Mouse (Mus musculus) adrenal gland, adult (tissue): Measurements from ENCODE around the gene Fancc.

Source experiments
- DNase-seq, 2 experiments: peaks; one replicate each; pipeline ENCODE4 v3.0.0; 2022 to 2023; ENCODE audit warnings: low spot score in 1 of 2; ENCODE audit not compliant: inconsistent age in 2 of 2

Gene Fancc

GRCm38 (mm10) chr13:63272017-63272601 is 225.0 kb downstream of the Fancc start:
- no peak for DNase-seq

GRCm38 (mm10) chr13:63270191-63270590 is 226.9 kb downstream of the Fancc start:
- peak in 1 of 2 experiments; percentile 71 for DNase-seq

GRCm38 (mm10) chr13:63268776-63269175 is 228.3 kb downstream of the Fancc start:
- DNase-seq = no peak

GRCm38 (mm10) chr13:63268371-63268770 is 228.7 kb downstream of the Fancc start:
- no peak for DNase-seq

- DNase-seq = no peak
Measured at GRCm38 (mm10) chr13:63262168-63262957, 234.7 kb downstream of the Fancc start.

- no peak for DNase-seq
Measured at GRCm38 (mm10) chr13:63261676-63262075, 235.4 kb downstream of the Fancc start.

- DNase-seq = peak in 1 of 2 experiments; percentile 86
Measured at GRCm38 (mm10) chr13:63260753-63261631, 236.1 kb downstream of the Fancc start.

GRCm38 (mm10) chr13:63260133-63260532 is 236.9 kb downstream of the Fancc start:
- peak in 1 of 2 experiments; percentile 65 for DNase-seq

GRCm38 (mm10) chr13:63258671-63259070 is 238.4 kb downstream of the Fancc start:
- no peak for DNase-seq

- peak; percentile 83 to 89 for DNase-seq
Measured at GRCm38 (mm10) chr13:63258167-63258582, 238.9 kb downstream of the Fancc start.

- DNase-seq = peak in 1 of 2 experiments; percentile 79
Measured at GRCm38 (mm10) chr13:63256807-63257206, 240.3 kb downstream of the Fancc start.

- peak in 1 of 2 experiments; percentile 73 for DNase-seq
Measured at GRCm38 (mm10) chr13:63256146-63256545, 240.9 kb downstream of the Fancc start.

- DNase-seq = peak; percentile 66 to 87
Measured at GRCm38 (mm10) chr13:63255519-63256011, 241.5 kb downstream of the Fancc start.

- peak in 1 of 2 experiments; percentile 65 for DNase-seq
Measured at GRCm38 (mm10) chr13:63253886-63254636, 243.0 kb downstream of the Fancc start.

- DNase-seq = peak; percentile 73 to 90
Measured at GRCm38 (mm10) chr13:63253147-63253546, 243.9 kb downstream of the Fancc start.

GRCm38 (mm10) chr13:63252295-63253010 is 244.6 kb downstream of the Fancc start:
- no peak for DNase-seq

GRCm38 (mm10) chr13:63251118-63251889 is 245.8 kb downstream of the Fancc start:
- DNase-seq = peak in 1 of 2 experiments; percentile 76

- DNase-seq = peak in 1 of 2 experiments; percentile 79
Measured at GRCm38 (mm10) chr13:63250441-63250980, 246.6 kb downstream of the Fancc start.
